Mouse (Mus musculus) mammary gland, adult 2 months (tissue): ENCODE results near the gene Srsf5. TPM values are rescaled to one million over a fixed set of nuclear protein-coding genes. Genes with fewer than 3 reads are reported as not detected.

Experiments
- polyA plus RNA-seq: library from polyadenylated mRNA; depleted of rRNA; stranded (reverse); fragments of >200 nt; gene quantifications from 2 replicates; pipeline ENCODE4 v1.2.3, GENCODE M21; 2012; ENCODE audit warnings: low replicate concordance; rRNA removed

Srsf5 gene
- polyA plus RNA-seq, result 208 and 247 TPM in 2 replicates

GRCm38 (mm10) chr12:80945334-80945995 lies at the start of gene Srsf5:
Srsf5 (plus strand) TSS chr12:80945504.

GRCm38 (mm10) chr12:80968605-80969004 lies 23.3 kb downstream of the Srsf5 start, which contains the start of gene Slc10a1:
Slc10a1 (minus strand) TSS chr12:80968705.

Other genes with a start within 250 kb of the Srsf5 start
- 0.02 TPM in 1 of 2 replicates, not detected in the other for gene Ccdc177, start 184.8 kb upstream of the Srsf5 start, polyA plus RNA-seq
- 47.4 and 57.9 TPM in 2 replicates for gene Susd6, start 155.0 kb upstream of the Srsf5 start, polyA plus RNA-seq
- gene Slc10a1, start 23.2 kb downstream of the Srsf5 start, polyA plus RNA-seq, result 3.7 TPM in 1 of 2 replicates, not detected in the other
- gene Smoc1, start 81.3 kb downstream of the Srsf5 start, polyA plus RNA-seq, result 72.0 and 75.0 TPM in 2 replicates